Mouse (Mus musculus): ENCODE results near the gene Xrcc2. TPM values are rescaled to one million over a fixed set of nuclear protein-coding genes. Genes with fewer than 3 reads are reported as not detected.
"Not testable (repeated sequence)": the region's sequence is repeated elsewhere in the genome, so short reads cannot be mapped to it uniquely, and the experiment has no call there.

Xrcc2 gene
- total and polyA plus RNA-seq, 3 experiments, result 22.8 to 34.1 TPM; not detected in 1

GRCm38 (mm10) chr5:25748613-25749012 lies 43.0 kb upstream of the Xrcc2 start:
- no peak for DNase-seq (ENCODE audit: low read depth, low spot score)
- no peaks in the 10 kb centered on the region for H3K9me3 ChIP-seq (replicated peaks; ENCODE audit: insufficient read depth, low read length)
- no peak overlapping the region for H3K4me3 ChIP-seq (ENCODE audit: control insufficient read depth in 1 of 2, insufficient read depth in 1 of 2, low read depth in 2 of 2, low read length in 2 of 2)
- TF ChIP-seq MAFK (IDR thresholded peaks at IDR 0.05; ENCODE audit: borderline replicate concordance, low read depth, low read length), result no peak
- TF ChIP-seq SMC3 (IDR thresholded peaks at IDR 0.05; ENCODE audit: low read depth, low read length), result no peak
- no peak for TF ChIP-seq TCF12 (IDR thresholded peaks at IDR 0.05; ENCODE audit: low read depth, low read length)
- TF ChIP-seq HCFC1 (IDR thresholded peaks at IDR 0.05; ENCODE audit: low read depth, low read length), result no peak
- H3K4me1 ChIP-seq (ENCODE audit: control insufficient read depth in 1 of 2, insufficient read depth in 2 of 2, low read length in 2 of 2), result no peaks in the 10 kb centered on the region
- no peaks in the 10 kb centered on the region for H3K79me2 ChIP-seq (ENCODE audit: control insufficient read depth, insufficient read depth, low read length, poor library complexity)
- no peaks in the 10 kb centered on the region for H3K36me3 ChIP-seq (ENCODE audit: control insufficient read depth in 1 of 2, insufficient read depth in 2 of 2, low read length in 2 of 2)
- peaks cover 0 to 11% of the 10 kb centered on the region in 2 experiments for H3K27me3 ChIP-seq (ENCODE audit: control insufficient read depth in 1 of 2, insufficient read depth in 2 of 2, low read length in 2 of 2)
- H3K27ac ChIP-seq (ENCODE audit: control insufficient read depth, low read depth, low read length), result no peak overlapping the region
- no peak overlapping the region for H3K9ac ChIP-seq (ENCODE audit: control insufficient read depth, low read depth, low read length, poor library complexity, severe bottlenecking)

- H3K27ac ChIP-seq (ENCODE audit: control insufficient read depth, low read depth, low read length), result no peak overlapping the region
- H3K4me1 ChIP-seq (ENCODE audit: control insufficient read depth in 1 of 2, insufficient read depth in 2 of 2, low read length in 2 of 2), result no peaks in the 10 kb centered on the region
- H3K9ac ChIP-seq (ENCODE audit: control insufficient read depth, low read depth, low read length, poor library complexity, severe bottlenecking), result no peak overlapping the region
- no peak for TF ChIP-seq POLR2AphosphoS5 (IDR thresholded peaks at IDR 0.05; ENCODE audit: borderline replicate concordance, low read depth, low read length)
- no peak for TF ChIP-seq ZMIZ1 (IDR thresholded peaks at IDR 0.05; ENCODE audit: low read depth, low read length)
- TF ChIP-seq GABPA (IDR thresholded peaks at IDR 0.05; ENCODE audit: low read depth, low read length), result no peak
- no peak for TF ChIP-seq TBP (IDR thresholded peaks at IDR 0.05; ENCODE audit: low read depth, low read length)
- no peak for TF ChIP-seq NELFE (IDR thresholded peaks at IDR 0.05; ENCODE audit: low read depth, low read length)
- no peak for TF ChIP-seq MAZ (IDR thresholded peaks at IDR 0.05; ENCODE audit: low read depth, low read length)
- TF ChIP-seq SMC3 (IDR thresholded peaks at IDR 0.05; ENCODE audit: low read depth, low read length), result no peak
- no peak for TF ChIP-seq MYB (IDR thresholded peaks at IDR 0.05; ENCODE audit: low read depth, low read length)
- no peak for TF ChIP-seq CTCF (IDR thresholded peaks at IDR 0.05 in 2 of 3, conservative IDR thresholded peaks at IDR 0.05 in 1 of 3; ENCODE audit: control insufficient read depth in 1 of 3, insufficient read depth in 1 of 3, low read depth in 2 of 3, low read length in 3 of 3, poor library complexity in 1 of 3, severe bottlenecking in 1 of 3)
- no peak for TF ChIP-seq ZNF384 (IDR thresholded peaks at IDR 0.05; ENCODE audit: low read depth, low read length)
- no peak for TF ChIP-seq ETS1 (IDR thresholded peaks at IDR 0.05; ENCODE audit: low read depth, low read length)
- H3K4me3 ChIP-seq (ENCODE audit: control insufficient read depth in 1 of 2, insufficient read depth in 1 of 2, low read depth in 2 of 2, low read length in 2 of 2), result no peak overlapping the region
- H3K36me3 ChIP-seq (ENCODE audit: control insufficient read depth in 1 of 2, insufficient read depth in 2 of 2, low read length in 2 of 2), result no peaks in the 10 kb centered on the region
- H3K27me3 ChIP-seq (ENCODE audit: control insufficient read depth in 1 of 2, insufficient read depth in 2 of 2, low read length in 2 of 2), result peaks cover 0 to 11% of the 10 kb centered on the region in 2 experiments
- no peak for DNase-seq (ENCODE audit: low read depth, low spot score)
- H3K9me3 ChIP-seq (replicated peaks; ENCODE audit: insufficient read depth, low read length), result no peaks in the 10 kb centered on the region
- no peaks in the 10 kb centered on the region for H3K79me2 ChIP-seq (ENCODE audit: control insufficient read depth, insufficient read depth, low read length, poor library complexity)
Measured at GRCm38 (mm10) chr5:25747904-25748303, 42.3 kb upstream of the Xrcc2 start.

GRCm38 (mm10) chr5:25738902-25739301 lies 33.3 kb upstream of the Xrcc2 start:
- peaks cover 6 to 11% of the 10 kb centered on the region in 2 experiments for H3K27me3 ChIP-seq (ENCODE audit: control insufficient read depth in 1 of 2, insufficient read depth in 2 of 2, low read length in 2 of 2)
- H3K9ac ChIP-seq (ENCODE audit: control insufficient read depth, low read depth, low read length, poor library complexity, severe bottlenecking); H3K36me3 ChIP-seq (ENCODE audit: control insufficient read depth in 1 of 2, insufficient read depth in 2 of 2, low read length in 2 of 2); H3K9me3 ChIP-seq (replicated peaks; ENCODE audit: insufficient read depth, low read length); H3K4me3 ChIP-seq (ENCODE audit: control insufficient read depth in 1 of 2, insufficient read depth in 1 of 2, low read depth in 2 of 2, low read length in 2 of 2); H3K4me1 ChIP-seq (ENCODE audit: control insufficient read depth in 1 of 2, insufficient read depth in 2 of 2, low read length in 2 of 2); H3K79me2 ChIP-seq (ENCODE audit: control insufficient read depth, insufficient read depth, low read length, poor library complexity); DNase-seq (ENCODE audit: low read depth, low spot score); H3K27ac ChIP-seq (ENCODE audit: control insufficient read depth, low read depth, low read length): not testable (repeated sequence)

Data from MEL (cell line).